Mouse (Mus musculus) embryonic fibroblast, embryonic 13.5 days (primary cell): Measurements from ENCODE around the gene Slit1. TPM values are rescaled to one million over a fixed set of nuclear protein-coding genes. Genes with fewer than 3 reads are reported as not detected.

ENCODE experiments used
- H3K27ac ChIP-seq: 2 replicates; pipeline ENCODE4 v1.5.1; 2012; ENCODE audit warnings: low read length, control low read depth, inconsistent platforms; ENCODE audit not compliant: insufficient read depth
- H3K4me1 ChIP-seq: 2 replicates; pipeline ENCODE4 v1.6.1; 2011; ENCODE audit warnings: low read length; ENCODE audit not compliant: control insufficient read depth, insufficient read depth
- H3K4me3 ChIP-seq: 2 replicates; pipeline ENCODE4 v1.5.1; 2011; ENCODE audit warnings: mild to moderate bottlenecking, control low read depth, low read length; ENCODE audit not compliant: insufficient read depth
- CTCF ChIP-seq: IDR thresholded peaks from 2 replicates; pipeline ENCODE4 v1.5.1; 2011; ENCODE audit warnings: mild to moderate bottlenecking, control low read depth, low read length, moderate library complexity, borderline replicate concordance; ENCODE audit not compliant: insufficient read depth
- POLR2A ChIP-seq: IDR thresholded peaks from 2 replicates; pipeline ENCODE4 v1.6.1; 2011; ENCODE audit warnings: low read depth, mild to moderate bottlenecking, control low read depth, low read length, moderate library complexity
- polyA plus RNA-seq: library from polyadenylated mRNA; stranded (reverse); fragments of >200 nt; gene quantifications from 2 replicates; pipeline ENCODE4 v1.2.4, GENCODE M21; 2011; ENCODE audit warnings: low read depth; ENCODE audit not compliant: missing spikeins, insufficient read length

Slit1 gene
- polyA plus RNA-seq, 1 experiment: 0.46 TPM

DNA sequence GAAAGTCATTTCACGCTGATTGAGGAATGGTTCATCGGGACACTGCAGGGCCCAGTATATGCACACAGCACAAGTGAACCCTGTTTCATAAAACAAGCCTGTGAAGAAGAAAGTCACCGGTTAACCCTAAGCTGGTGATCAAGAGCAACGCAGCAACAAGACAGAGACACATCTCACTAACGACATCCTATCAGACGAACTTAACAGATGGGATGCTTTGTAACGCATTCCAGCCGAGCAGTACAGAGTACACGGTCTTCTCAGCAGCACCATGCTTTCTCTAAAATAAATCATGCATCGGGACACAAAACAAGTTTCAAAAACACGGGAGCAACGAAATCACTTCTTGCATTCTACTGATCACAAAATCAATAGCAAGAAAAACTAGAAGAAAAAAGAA is 35.6 kb downstream of the Slit1 start:
- Histone ChIP-seq H3K27ac (no peak overlapping the region), H3K4me3 (no peak overlapping the region), H3K4me1 (no peaks in the 10 kb centered on the region)
- no peak for TF ChIP-seq POLR2A
- no peak for TF ChIP-seq CTCF

DNA sequence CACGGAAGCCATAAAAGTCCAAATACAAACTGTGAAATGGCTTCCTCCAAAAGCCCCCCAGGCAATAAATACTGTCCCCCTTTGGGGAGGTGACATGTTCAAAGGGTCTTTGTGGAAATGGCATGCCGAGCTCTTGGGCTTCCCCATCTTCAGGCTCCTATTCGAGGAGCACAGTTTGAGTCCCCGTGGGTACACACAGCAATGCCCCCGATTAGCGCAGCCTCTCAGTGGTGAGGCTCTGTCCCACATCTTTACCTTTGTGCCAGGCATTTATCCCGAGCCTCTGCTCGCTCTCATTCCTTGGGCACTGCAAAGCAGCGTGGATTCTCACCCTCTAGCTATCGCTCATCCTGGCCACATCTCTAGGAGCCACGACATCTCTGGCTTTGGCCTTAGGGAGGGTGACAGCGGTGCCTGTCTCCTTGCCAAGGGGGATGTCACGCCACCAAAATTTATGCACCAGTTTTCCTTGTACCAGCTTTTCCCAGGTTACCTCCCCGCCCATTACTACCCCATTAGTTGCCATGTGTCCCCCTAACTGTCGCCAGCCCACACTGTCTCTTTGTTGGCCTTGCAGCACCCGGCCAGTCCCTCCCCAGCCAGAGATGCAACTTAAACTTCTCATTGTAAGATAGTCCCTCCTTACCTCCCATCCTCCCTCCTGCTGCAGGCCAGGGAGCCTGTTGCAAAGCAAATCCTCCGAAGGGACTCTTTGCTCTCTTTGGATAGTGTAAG is 37.2 kb downstream of the Slit1 start:
- H3K27ac ChIP-seq: no peak overlapping the region
- H3K4me3 ChIP-seq: no peak overlapping the region
- TF ChIP-seq POLR2A: no peak
- TF ChIP-seq CTCF: no peak
- H3K4me1 ChIP-seq: no peaks in the 10 kb centered on the region

DNA sequence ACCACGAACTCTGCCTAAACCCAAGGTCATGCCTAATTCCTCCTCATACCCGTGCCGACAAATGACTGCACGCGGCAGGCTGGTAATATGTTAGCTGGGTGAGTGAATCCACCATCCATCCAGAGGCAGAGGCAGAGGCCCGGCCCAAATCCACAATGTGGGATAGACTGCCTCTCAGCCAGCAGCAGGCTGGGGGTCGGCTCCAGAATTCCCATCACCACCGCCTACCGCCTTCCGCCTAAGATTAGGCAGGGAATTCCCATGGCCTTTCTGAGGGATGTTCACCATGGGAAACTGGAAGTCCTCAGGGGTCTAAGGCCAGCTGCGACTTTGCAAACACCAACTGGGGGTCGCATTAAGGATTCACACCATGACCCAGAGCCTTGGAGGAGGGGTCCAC is 38.0 kb downstream of the Slit1 start:
- no peak overlapping the region for H3K4me3 ChIP-seq
- TF ChIP-seq CTCF: no peak
- no peak for TF ChIP-seq POLR2A
- no peaks in the 10 kb centered on the region for H3K4me1 ChIP-seq
- H3K27ac ChIP-seq: no peak overlapping the region

DNA sequence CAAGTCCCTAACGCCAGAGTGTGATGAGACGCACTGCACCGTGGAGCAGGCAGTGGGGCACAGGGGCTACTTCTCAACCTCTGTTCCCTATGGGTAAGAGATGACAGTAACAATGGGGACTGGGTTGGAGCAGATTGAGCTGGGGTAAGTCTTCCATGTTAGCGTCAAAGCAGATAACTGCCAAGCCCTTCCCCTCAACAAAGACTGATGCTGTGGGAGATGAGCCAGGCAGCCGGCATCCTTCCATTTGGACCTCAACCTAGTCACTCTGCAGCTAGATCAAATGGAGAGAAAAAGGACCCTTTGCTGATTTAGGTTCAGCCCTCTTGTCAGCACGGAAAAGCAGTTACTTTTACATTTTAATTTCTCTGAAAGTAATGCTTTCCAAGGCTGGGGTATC is 40.8 kb downstream of the Slit1 start:
- no peak overlapping the region for H3K27ac ChIP-seq
- no peak for TF ChIP-seq POLR2A
- TF ChIP-seq CTCF: no peak
- H3K4me3 ChIP-seq: no peak overlapping the region
- peaks cover 2% of the 10 kb centered on the region; the same call in 1 of the 2 replicates for H3K4me1 ChIP-seq

DNA sequence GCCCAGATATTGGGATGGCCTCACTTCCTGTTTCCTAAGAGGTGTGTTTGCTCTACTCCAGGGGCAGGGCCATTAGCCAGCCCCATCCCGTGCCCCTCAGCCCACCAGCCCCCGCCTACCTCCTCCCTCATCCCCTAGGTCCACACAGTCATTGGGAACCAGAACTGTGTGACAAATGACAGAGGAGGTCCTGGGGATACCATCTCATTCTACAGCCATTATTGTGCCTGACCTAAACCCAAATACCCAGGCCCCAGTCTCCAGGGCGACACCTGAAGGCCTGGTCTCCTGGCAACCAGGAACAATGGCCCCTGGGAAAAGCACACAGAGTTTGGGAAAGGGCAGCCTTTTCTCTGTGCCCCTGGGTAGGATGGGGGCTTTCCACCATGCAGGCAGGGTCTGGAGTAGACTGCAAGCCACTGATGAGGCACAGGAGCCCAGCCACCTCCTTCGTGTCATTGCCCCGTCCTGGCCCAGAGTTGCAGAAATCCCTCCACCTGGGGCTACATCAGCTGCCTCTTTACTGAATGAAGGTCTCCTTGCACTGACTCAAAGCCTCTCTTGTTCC is 44.5 kb downstream of the Slit1 start:
- no peak for TF ChIP-seq POLR2A
- TF ChIP-seq CTCF: no peak
- Histone ChIP-seq H3K27ac (no peak overlapping the region), H3K4me3 (no peak overlapping the region), H3K4me1 (peaks cover 9% of the 10 kb centered on the region; the same call in 1 of the 2 replicates)

DNA sequence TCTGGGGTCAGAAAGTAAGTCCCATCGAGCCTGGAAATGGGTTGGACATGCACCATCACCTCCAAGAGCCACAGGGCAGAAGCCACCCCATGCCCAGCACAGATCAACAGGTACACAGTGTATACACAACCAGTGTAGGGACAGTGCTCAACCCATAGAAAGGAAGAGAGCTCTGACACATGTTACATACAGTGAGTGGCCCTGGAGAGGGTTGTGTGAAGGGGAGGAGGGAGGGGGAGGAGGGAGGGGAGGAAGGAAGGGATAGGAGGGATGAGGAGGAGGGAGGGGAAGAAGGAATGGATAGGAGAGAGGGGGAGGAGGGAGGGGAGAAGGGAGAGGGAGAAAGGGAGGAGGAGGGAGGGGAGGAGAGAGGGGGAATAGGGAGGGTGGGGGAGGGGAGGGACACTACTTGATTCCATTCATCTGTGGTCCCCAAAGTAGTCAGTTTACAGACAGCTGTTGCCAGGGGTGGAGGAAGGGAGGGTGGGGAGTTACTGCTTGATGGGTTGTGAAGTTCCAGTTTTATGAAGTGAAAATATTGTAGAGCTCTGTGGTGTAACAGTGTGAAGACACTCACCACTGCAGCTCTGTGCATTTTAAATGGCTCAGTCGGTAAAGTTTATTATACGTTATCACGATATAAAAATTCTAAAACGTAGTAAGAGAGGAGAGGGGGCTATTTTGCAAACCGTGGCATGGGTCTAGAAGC is 45.5 kb downstream of the Slit1 start:
- TF ChIP-seq POLR2A (no peak), CTCF (no peak)
- Histone ChIP-seq H3K4me3 (no peak overlapping the region), H3K4me1 (peaks cover 9% of the 10 kb centered on the region; the same call in 1 of the 2 replicates), H3K27ac (no peak overlapping the region)

DNA sequence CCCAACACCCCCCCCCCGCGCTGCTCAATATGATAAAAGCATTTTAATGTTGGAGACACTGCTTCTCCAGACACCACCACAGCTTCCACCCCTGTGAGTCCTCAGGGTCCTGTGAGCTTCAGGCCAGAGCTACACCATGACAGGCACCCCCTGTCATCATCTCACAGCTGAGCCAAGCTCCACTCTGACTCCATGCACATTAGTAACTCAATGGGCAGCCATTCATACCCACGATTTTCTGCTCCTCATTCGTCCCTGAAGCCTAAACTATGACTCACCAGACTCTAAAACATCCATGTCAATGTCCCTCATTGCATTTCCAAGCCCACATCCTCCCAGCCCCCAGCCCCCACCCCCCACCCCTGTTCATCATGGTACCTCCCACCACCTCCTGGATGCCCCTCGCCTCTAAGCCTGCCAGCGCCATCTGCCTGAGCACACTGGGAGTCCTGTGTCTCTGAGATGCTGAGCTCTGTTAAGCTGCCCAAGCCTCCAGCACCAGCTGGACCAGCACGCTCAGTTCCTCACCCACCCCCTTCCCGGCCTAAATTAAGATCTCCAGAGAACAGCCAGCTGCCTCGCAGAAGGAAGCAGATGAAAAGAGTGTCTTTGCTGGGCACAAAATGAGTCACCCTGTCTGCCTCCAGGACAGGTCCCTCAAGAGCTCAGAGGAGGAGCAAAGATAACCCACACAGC is 46.2 kb downstream of the Slit1 start:
- TF ChIP-seq CTCF: peak; percentile 44; the same call in 1 of the 2 replicates
- no peak for TF ChIP-seq POLR2A
- no peak overlapping the region for H3K27ac ChIP-seq
- H3K4me3 ChIP-seq: no peak overlapping the region
- peaks cover 9% of the 10 kb centered on the region; the same call in 1 of the 2 replicates for H3K4me1 ChIP-seq

DNA sequence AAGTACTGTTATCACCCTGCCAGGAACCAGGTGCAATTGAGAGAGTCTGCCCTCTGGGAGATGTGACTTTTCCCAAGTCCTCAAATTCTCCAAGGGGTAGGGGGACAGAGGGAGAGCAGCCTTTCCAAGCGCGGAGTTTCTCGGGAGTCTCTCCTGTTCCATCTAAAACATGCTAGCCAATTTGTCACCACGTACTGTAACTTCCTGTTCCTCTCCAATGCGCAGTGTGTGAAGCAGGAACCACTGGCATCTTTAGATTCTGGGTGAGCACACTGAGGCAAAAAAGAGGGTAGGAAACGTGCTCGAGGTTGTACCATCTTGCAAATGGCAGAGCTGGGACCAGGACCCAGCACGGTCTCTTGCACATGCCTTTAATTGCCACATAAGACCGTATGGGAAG is 47.0 kb downstream of the Slit1 start:
- Histone ChIP-seq H3K4me1 (peaks cover 9% of the 10 kb centered on the region; the same call in 1 of the 2 replicates), H3K27ac (no peak overlapping the region), H3K4me3 (no peak overlapping the region)
- TF ChIP-seq CTCF: no peak
- no peak for TF ChIP-seq POLR2A

DNA sequence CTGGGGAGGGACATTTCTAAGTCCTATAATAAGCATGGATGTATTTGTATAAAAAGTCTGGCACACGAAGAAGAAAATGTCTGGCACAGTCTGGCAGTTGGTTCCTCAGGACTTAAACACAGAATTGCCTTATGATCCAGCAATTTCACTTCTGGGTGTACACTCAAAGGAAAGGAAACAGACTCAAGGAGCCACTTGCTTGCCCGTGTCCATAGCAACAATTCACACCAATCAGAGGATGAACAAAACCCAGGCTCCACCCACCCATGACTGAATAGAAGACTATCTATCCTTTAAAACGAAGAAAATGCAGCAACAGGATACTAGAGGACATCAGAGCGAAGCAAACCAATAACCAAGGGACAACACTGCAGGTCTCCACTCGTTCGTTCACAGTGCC is 48.4 kb downstream of the Slit1 start:
- Histone ChIP-seq H3K4me1 (peaks cover 9% of the 10 kb centered on the region; the same call in 1 of the 2 replicates), H3K27ac (no peak overlapping the region), H3K4me3 (no peak overlapping the region)
- no peak for TF ChIP-seq CTCF
- no peak for TF ChIP-seq POLR2A
